Mouse (Mus musculus) left cerebral cortex, postnatal 36 days (tissue): ENCODE data around the gene Lmntd2. TPM values are rescaled to one million over a fixed set of nuclear protein-coding genes. Genes with fewer than 3 reads are reported as not detected.

Experiments used
- microRNA-seq: library from miRNA; unstranded; fragments of <30 nt; microRNA quantifications from one replicate; pipeline ENCODE4 v1.2.0, GENCODE M21; 2022
- total RNA-seq, 2 experiments: library from RNA; stranded (reverse); gene quantifications; 2 replicates each; pipeline ENCODE4 v1.2.3; 2021

The Lmntd2 gene
- total RNA-seq, 2 experiments from 2014 or later, result not detected

Small RNAs within 50 kb of the gene (microRNA-seq; reads per million reads assigned to microRNA genes)
- 136 reads per million, percentile 60 among the genes with 10 or more reads in this experiment for gene Mir210

Other genes with a start within 250 kb of the Lmntd2 start
- 1 to 10 TPM; 3.6 to 4.2 TPM for gene Ifitm1, start 246.9 kb downstream of the Lmntd2 start, total RNA-seq
- gene Ifitm3, start 203.3 kb downstream of the Lmntd2 start, total RNA-seq, result 10 to 100 TPM in 1 of 2 experiments, 1 to 10 TPM in 1; 9.6 to 14.3 TPM
- gene Ifitm6, start 196.2 kb downstream of the Lmntd2 start, total RNA-seq, result not detected
- not detected for gene Gm17387, start 184.9 kb downstream of the Lmntd2 start, total RNA-seq
- gene B4galnt4, start 153.0 kb downstream of the Lmntd2 start, total RNA-seq, result 10 to 100 TPM; 84.4 to 86.3 TPM
- not detected for gene Pkp3, start 135.9 kb downstream of the Lmntd2 start, total RNA-seq
- 1 to 10 TPM; 1.7 to 2.8 TPM for gene Sigirr, start 113.5 kb downstream of the Lmntd2 start, total RNA-seq
- gene Ano9, start 96.3 kb downstream of the Lmntd2 start, total RNA-seq, result not detected
- 10 to 100 TPM; 45.1 to 52.1 TPM for gene Ptdss2, start 91.7 kb downstream of the Lmntd2 start, total RNA-seq
- gene Rnh1, start 41.2 kb downstream of the Lmntd2 start, total RNA-seq, result 10 to 100 TPM; 33.6 to 36.2 TPM
- 100 to 1,000 TPM; 256 to 304 TPM for gene Hras, start 20.1 kb downstream of the Lmntd2 start, total RNA-seq
- gene Lrrc56, start 19.9 kb downstream of the Lmntd2 start, total RNA-seq, result 1 to 10 TPM; 3.5 to 4.7 TPM
- 1 to 10 TPM in 1 of 2 experiments, under 1 TPM in 1; 0.70 to 1.3 TPM for gene Rassf7, start 1.8 kb upstream of the Lmntd2 start, total RNA-seq
- 10 to 100 TPM; 64.4 to 78.0 TPM for gene Phrf1, start 14.7 kb upstream of the Lmntd2 start, total RNA-seq
- gene Irf7, start 52.4 kb upstream of the Lmntd2 start, total RNA-seq, result 1 to 10 TPM; 1.7 to 2.0 TPM
- gene Cdhr5, start 62.7 kb upstream of the Lmntd2 start, total RNA-seq, result not detected
- gene Sct, start 65.1 kb upstream of the Lmntd2 start, total RNA-seq, result not detected
- under 1 TPM; 0.17 to 0.39 TPM for gene Drd4, start 77.9 kb upstream of the Lmntd2 start, total RNA-seq
- gene Deaf1, start 113.6 kb upstream of the Lmntd2 start, total RNA-seq, result 10 to 100 TPM; 67.3 to 72.5 TPM
- gene Tmem80, start 113.7 kb upstream of the Lmntd2 start, total RNA-seq, result 10 to 100 TPM; 30.5 to 34.9 TPM
- gene Eps8l2, start 124.8 kb upstream of the Lmntd2 start, total RNA-seq, result 1 to 10 TPM; 4.7 to 5.9 TPM
- gene Taldo1, start 178.1 kb upstream of the Lmntd2 start, total RNA-seq, result 100 to 1,000 TPM in 1 of 2 experiments, 10 to 100 TPM in 1; 93.3 to 116 TPM
- 10 to 100 TPM; 43.2 to 43.4 TPM for gene Gatd1, start 200.1 kb upstream of the Lmntd2 start, total RNA-seq
- gene Cend1, start 215.4 kb upstream of the Lmntd2 start, total RNA-seq, result 100 to 1,000 TPM; 291 to 331 TPM
- gene Slc25a22, start 223.8 kb upstream of the Lmntd2 start, total RNA-seq, result 100 to 1,000 TPM; 270 to 289 TPM
- gene Pidd1, start 229.9 kb upstream of the Lmntd2 start, total RNA-seq, result 1 to 10 TPM in 1 of 2 experiments, under 1 TPM in 1; 0.76 to 1.9 TPM
- gene Rplp2, start 233.3 kb upstream of the Lmntd2 start, total RNA-seq, result 100 to 1,000 TPM; 493 to 570 TPM
- gene Pnpla2, start 241.1 kb upstream of the Lmntd2 start, total RNA-seq, result 10 to 100 TPM; 28.0 to 31.7 TPM
- gene Cracr2b, start 247.0 kb upstream of the Lmntd2 start, total RNA-seq, result 1 to 10 TPM; 3.0 to 3.5 TPM